Mouse (Mus musculus): ENCODE results near the gene Eef1akmt2. TPM values are rescaled to one million over a fixed set of nuclear protein-coding genes. Genes with fewer than 3 reads are reported as not detected.
A peak's percentile ranks its signal among the peaks of the same experiment; 100 is the strongest.

Eef1akmt2 gene
- total and polyA plus RNA-seq, 3 experiments = 5.2 to 7.7 (median 7.7) TPM

DNA sequence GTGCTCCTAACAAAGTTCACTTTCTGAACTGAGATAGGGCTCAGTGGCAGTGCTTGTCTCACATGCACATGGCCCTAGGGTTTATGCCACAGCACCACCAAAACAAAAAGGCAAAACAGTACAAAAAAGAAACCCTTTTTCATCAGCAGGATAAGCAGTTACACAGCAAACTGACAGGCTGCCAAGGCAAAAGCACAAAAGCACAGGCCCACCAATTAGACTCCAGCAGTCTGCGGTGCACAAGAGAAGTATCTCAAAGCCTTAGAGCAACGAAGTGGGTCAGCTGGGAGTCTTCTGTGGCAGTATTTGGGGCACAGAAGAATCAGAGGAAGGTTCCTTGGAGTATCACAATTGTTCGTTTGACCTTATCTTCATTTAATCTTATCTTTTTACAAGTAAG, 31.8 kb downstream of the Eef1akmt2 start:
- no peak overlapping the region for H3K4me3 ChIP-seq
- no peak for DNase-seq
- H3K27ac ChIP-seq = no peak overlapping the region
- H3K36me3 ChIP-seq (ENCODE audit: control insufficient read depth, insufficient read depth, low read length) = peaks cover 2% of the 10 kb centered on the region; the same call in 1 of the 2 replicates
- WGBS = 69% methylated on average over 3 of the region's 3 CpGs
- TF ChIP-seq POLR2A (IDR thresholded peaks at IDR 0.05; ENCODE audit: insufficient read depth, low read depth, low read length) (no peak), EP300 (IDR thresholded peaks at IDR 0.05; ENCODE audit: insufficient read depth, low read depth, low read length) (no peak), CTCF (IDR thresholded peaks at IDR 0.05) (no peak)
- H3K9ac ChIP-seq (ENCODE audit: low read depth, low read length) = no peak overlapping the region
- H3K4me1 ChIP-seq (ENCODE audit: control insufficient read depth, insufficient read depth, low read length) = no peaks in the 10 kb centered on the region; the same call in 1 of the 2 replicates
- intact Hi-C loops (cut with DNase I) = no loop called here
- no peaks in the 10 kb centered on the region for H3K79me2 ChIP-seq (replicated peaks; ENCODE audit: control insufficient read depth, insufficient read depth, low read length)
- H3K27me3 ChIP-seq (ENCODE audit: control insufficient read depth, insufficient read depth, low read length) = no peaks in the 10 kb centered on the region

DNA sequence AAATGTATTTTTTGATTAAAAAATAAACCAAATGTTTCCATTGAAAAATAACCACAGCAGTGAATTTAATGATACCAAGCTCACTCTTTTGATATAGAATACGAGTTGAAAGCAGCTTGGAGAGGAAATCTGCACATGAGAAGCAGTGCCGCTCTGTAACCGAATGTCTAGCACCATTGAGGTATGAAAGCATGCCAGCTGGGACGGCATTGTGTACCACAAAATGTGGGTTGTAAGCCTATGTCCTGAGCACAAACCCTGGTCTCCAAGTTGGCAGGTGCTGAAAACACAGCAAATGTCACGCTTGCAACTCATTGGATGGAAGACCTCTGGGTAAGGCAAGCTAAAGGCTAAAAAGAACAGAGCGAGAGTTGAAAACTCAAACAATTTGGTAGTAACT, 35.4 kb downstream of the Eef1akmt2 start:
- TF ChIP-seq EP300 (IDR thresholded peaks at IDR 0.05; ENCODE audit: insufficient read depth, low read depth, low read length) (no peak), CTCF (IDR thresholded peaks at IDR 0.05) (no peak), POLR2A (IDR thresholded peaks at IDR 0.05; ENCODE audit: insufficient read depth, low read depth, low read length) (no peak)
- 97% methylated on average over 6 of the region's 6 CpGs for WGBS
- intact Hi-C loops (cut with DNase I) = no loop called here

DNA sequence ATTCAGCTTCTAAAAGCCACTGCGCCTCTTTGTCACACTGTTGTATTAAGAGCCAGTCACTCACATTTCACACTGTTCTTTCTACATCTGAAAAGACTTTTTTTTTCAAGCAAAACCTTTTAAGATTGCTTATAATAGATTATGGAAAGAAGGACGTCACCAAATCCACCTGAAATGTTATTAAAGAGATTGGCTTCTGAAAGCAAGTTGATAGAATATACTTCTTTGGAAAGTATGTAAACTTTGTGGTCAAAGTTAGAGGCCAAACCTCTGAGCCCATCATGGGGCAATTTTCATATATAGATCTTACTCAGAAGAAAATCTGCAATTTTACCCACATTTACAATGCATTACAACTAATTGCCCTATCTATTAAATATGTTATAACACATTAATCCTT, 35.9 kb downstream of the Eef1akmt2 start:
- Histone ChIP-seq H3K79me2 (replicated peaks; ENCODE audit: control insufficient read depth, insufficient read depth, low read length) (no peaks in the 10 kb centered on the region), H3K4me1 (ENCODE audit: control insufficient read depth, insufficient read depth, low read length) (peaks cover 2% of the 10 kb centered on the region), H3K27me3 (ENCODE audit: control insufficient read depth, insufficient read depth, low read length) (no peaks in the 10 kb centered on the region), H3K27ac (no peak overlapping the region), H3K9ac (ENCODE audit: low read depth, low read length) (no peak overlapping the region), H3K36me3 (ENCODE audit: control insufficient read depth, insufficient read depth, low read length) (no peaks in the 10 kb centered on the region), H3K4me3 (no peak overlapping the region)
- DNase-seq = no peak
- intact Hi-C loops (cut with DNase I) = no loop called here
- TF ChIP-seq CTCF (IDR thresholded peaks at IDR 0.05) (no peak), EP300 (IDR thresholded peaks at IDR 0.05; ENCODE audit: insufficient read depth, low read depth, low read length) (no peak), POLR2A (IDR thresholded peaks at IDR 0.05; ENCODE audit: insufficient read depth, low read depth, low read length) (no peak)
- WGBS = 91% methylated on average over 2 of the region's 2 CpGs

More for the DNA sequence above, 35.4 kb downstream of the Eef1akmt2 start:
- H3K27me3 ChIP-seq (ENCODE audit: control insufficient read depth, insufficient read depth, low read length) = no peaks in the 10 kb centered on the region
- DNase-seq = no peak
- H3K36me3 ChIP-seq (ENCODE audit: control insufficient read depth, insufficient read depth, low read length) = no peaks in the 10 kb centered on the region
- H3K79me2 ChIP-seq (replicated peaks; ENCODE audit: control insufficient read depth, insufficient read depth, low read length) = no peaks in the 10 kb centered on the region
- no peak overlapping the region for H3K27ac ChIP-seq
- peaks cover 2% of the 10 kb centered on the region for H3K4me1 ChIP-seq (ENCODE audit: control insufficient read depth, insufficient read depth, low read length)
- H3K9ac ChIP-seq (ENCODE audit: low read depth, low read length) = no peak overlapping the region
- no peak overlapping the region for H3K4me3 ChIP-seq

DNA sequence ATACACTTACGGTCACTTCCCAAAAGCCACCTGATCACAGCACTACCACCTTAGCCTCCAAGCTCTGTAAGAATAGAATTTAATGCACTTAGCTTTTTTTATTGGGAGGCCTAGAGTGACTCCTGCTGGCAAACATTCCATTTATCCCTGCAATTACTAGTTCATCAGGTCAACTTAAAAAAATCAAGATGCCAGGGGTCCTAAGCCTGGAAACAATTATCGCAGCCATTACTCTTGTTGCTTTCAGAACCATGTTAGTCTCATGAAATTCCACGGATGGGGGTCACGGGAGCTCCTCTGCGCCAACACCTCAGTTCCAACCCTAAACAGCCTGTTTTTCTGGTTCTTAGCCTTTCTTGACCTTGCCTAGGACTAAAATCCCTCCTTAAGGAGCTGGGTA, 37.4 kb downstream of the Eef1akmt2 start:
- intact Hi-C loops (cut with DNase I) = no loop called here
- TF ChIP-seq CTCF (IDR thresholded peaks at IDR 0.05) (peak; percentile 53), POLR2A (IDR thresholded peaks at IDR 0.05; ENCODE audit: insufficient read depth, low read depth, low read length) (no peak)
- Histone ChIP-seq H3K27me3 (ENCODE audit: control insufficient read depth, insufficient read depth, low read length) (no peaks in the 10 kb centered on the region), H3K9ac (ENCODE audit: low read depth, low read length) (no peak overlapping the region), H3K36me3 (ENCODE audit: control insufficient read depth, insufficient read depth, low read length) (peaks cover 3% of the 10 kb centered on the region), H3K4me3 (no peak overlapping the region), H3K27ac (no peak overlapping the region), H3K4me1 (ENCODE audit: control insufficient read depth, insufficient read depth, low read length) (peaks cover 7% of the 10 kb centered on the region), H3K79me2 (replicated peaks; ENCODE audit: control insufficient read depth, insufficient read depth, low read length) (no peaks in the 10 kb centered on the region)
- 92% methylated on average over 5 of the region's 5 CpGs for WGBS
- DNase-seq = no peak

DNA sequence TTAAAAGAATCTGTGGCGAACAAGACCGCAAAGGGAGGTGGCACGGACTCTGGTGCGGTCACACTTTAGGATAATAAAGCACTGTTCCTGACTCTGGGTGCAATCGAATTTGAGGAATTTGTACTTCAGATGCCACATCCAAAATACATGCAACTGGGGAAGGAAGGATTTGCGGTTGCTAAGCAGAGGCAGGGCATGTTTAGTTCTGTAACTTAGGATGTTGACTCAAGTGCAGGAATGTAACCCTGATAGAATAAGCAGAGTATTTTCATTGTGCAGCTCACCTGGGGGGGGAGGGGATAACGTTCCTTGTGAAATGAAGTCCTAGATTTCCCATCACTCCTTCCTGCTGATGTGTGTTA, 38.4 kb downstream of the Eef1akmt2 start:
- Histone ChIP-seq H3K9ac (ENCODE audit: low read depth, low read length) (peak overlapping the region; percentile 78), H3K36me3 (ENCODE audit: control insufficient read depth, insufficient read depth, low read length) (peaks cover 7% of the 10 kb centered on the region), H3K79me2 (replicated peaks; ENCODE audit: control insufficient read depth, insufficient read depth, low read length) (no peaks in the 10 kb centered on the region), H3K4me1 (ENCODE audit: control insufficient read depth, insufficient read depth, low read length) (peaks cover 11% of the 10 kb centered on the region), H3K4me3 (peak overlapping the region; percentile 93), H3K27ac (peak overlapping the region; percentile 97), H3K27me3 (ENCODE audit: control insufficient read depth, insufficient read depth, low read length) (no peaks in the 10 kb centered on the region)
- WGBS = 1% methylated on average over 7 of the region's 7 CpGs
- intact Hi-C loops (cut with DNase I) = no loop called here
- TF ChIP-seq CTCF (IDR thresholded peaks at IDR 0.05) (no peak), EP300 (IDR thresholded peaks at IDR 0.05; ENCODE audit: insufficient read depth, low read depth, low read length) (no peak), POLR2A (IDR thresholded peaks at IDR 0.05; ENCODE audit: insufficient read depth, low read depth, low read length) (no peak)
- no peak for DNase-seq

DNA sequence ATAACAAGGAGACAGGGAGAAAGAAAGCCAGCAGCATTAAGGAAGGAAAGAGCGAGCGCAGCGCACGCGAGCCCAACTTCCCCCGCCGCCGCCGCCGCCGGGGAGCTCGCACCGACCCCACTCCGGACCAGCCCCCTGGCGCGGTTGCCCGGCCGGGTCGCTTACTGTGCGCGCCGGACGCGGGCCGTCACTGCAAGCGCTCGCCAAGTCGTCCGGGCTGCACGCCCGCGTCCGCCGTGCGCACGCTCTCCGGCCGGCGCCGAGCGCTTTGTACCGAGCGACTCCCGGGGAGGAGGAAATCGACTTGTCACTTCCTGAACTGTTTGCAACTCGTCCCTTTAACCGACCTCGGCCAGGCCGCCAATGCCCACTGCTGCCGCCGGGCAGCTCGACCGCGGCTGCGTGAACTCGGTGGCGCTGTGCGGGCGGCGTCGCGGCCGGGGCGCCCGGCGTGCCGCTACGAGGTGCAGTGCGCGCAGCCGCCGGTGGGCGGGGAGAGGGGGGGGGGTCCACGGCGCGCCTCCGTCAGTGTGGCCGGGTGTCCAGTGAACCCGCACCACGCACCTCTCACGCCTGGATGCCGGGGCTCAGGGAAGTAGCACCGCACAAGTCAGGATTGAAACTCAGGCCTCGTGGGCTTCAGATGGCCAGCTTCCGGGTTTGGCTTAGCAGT, 38.9 kb downstream of the Eef1akmt2 start, which contains the start of gene Fam53b:
Gene Fam53b (minus strand): TSS at position 471 of the 673 bp plus-strand sequence.
- under 1% methylated on average over 82 of the region's 85 CpGs for WGBS
- Histone ChIP-seq H3K27me3 (ENCODE audit: control insufficient read depth, insufficient read depth, low read length) (no peaks in the 10 kb centered on the region), H3K79me2 (replicated peaks; ENCODE audit: control insufficient read depth, insufficient read depth, low read length) (peaks cover 3% of the 10 kb centered on the region; the same call in 1 of the 2 replicates), H3K4me1 (ENCODE audit: control insufficient read depth, insufficient read depth, low read length) (peaks cover 14% of the 10 kb centered on the region), H3K9ac (ENCODE audit: low read depth, low read length) (peak within 1 kb of the TSS; percentile 78), H3K4me3 (peak within 1 kb of the TSS; percentile 93), H3K36me3 (ENCODE audit: control insufficient read depth, insufficient read depth, low read length) (peaks cover 7% of the 10 kb centered on the region), H3K27ac (peak within 1 kb of the TSS; percentile 97)
- peak; percentile 34; the same call in 1 of the 2 replicates for TF ChIP-seq EP300 (IDR thresholded peaks at IDR 0.05; ENCODE audit: insufficient read depth, low read depth, low read length)
- TF ChIP-seq CTCF (IDR thresholded peaks at IDR 0.05) = peak; percentile 63
- TF ChIP-seq POLR2A (IDR thresholded peaks at IDR 0.05; ENCODE audit: insufficient read depth, low read depth, low read length) = peak; percentile 77
- DNase-seq = peak; percentile 87
- intact Hi-C loops (cut with DNase I) = loop anchor here (2.0 kb wide), 1 partner anchor 39 kb away; the partner anchor contains the start of gene Eef1akmt2
